In the genomic region with DNA sequence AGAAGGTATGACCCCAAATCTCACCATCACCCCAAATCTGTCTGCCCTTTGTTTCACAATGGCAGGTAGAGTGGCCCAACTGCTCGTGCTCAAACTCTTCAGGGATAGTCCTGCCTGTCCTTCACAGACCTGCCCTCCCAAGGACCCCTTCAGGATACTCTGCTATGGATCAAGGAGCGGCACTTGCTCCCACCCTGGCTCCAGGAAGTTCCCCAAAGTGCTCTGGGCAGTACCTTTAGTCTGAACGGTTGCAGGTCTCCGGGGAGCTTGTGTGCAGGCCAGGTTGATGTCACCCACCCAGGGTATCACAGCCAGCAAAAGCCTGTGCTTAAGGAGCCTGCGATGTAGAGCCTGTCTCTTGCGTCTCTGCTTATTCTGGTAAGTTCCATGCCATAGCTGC, we compare ENCODE assay signal across 28 mouse cellular contexts.
"Had no signal": no experiment of that assay in that cellular context is flagged by ENCODE, and none has a peak within 500 bp of the region (broad histone marks: within the 10 kb centered on the region; RNA-seq: fewer than 3 reads in every experiment).

No protein-coding gene starts in this region.

- H3K9ac ChIP-seq: limb, embryonic 12.5 days; limb, embryonic 15.5 days; liver, embryonic 12.5 days; liver, embryonic 13.5 days; liver, embryonic 14.5 days; liver, embryonic 15.5 days; liver, postnatal 0 days; lung, embryonic 14.5 days; lung, embryonic 15.5 days; midbrain, embryonic 12.5 days; midbrain, embryonic 13.5 days; midbrain, embryonic 15.5 days; neural tube, embryonic 12.5 days had no signal

- DNase-seq: left cerebral cortex, postnatal 4 days; liver; liver, embryonic 13.5 days; liver, postnatal 0 days; lung, adult 18-20 months; lung, adult 2 months; lung, embryonic 14.5 days; lung, postnatal 10 days; lung, postnatal 14 days; lung, postnatal 36 days; lung, postnatal 4 days; midbrain, embryonic 14.5 days had no signal

- H3K27ac ChIP-seq: limb, embryonic 10.5 days; limb, embryonic 12.5 days; limb, embryonic 13.5 days; limb, embryonic 15.5 days; liver, embryonic 12.5 days; liver, embryonic 13.5 days; liver, embryonic 14.5 days; liver, embryonic 15.5 days; lung, embryonic 15.5 days; macrophage; midbrain, embryonic 10.5 days; midbrain, embryonic 12.5 days; midbrain, embryonic 13.5 days; midbrain, embryonic 15.5 days; neural tube, embryonic 12.5 days had no signal

- H3K27me3 ChIP-seq: limb, embryonic 12.5 days; limb, embryonic 13.5 days; limb, embryonic 15.5 days; liver, embryonic 12.5 days; liver, embryonic 13.5 days; liver, embryonic 15.5 days; lung, embryonic 15.5 days; megakaryocyte, embryonic 14.5 days; midbrain, embryonic 12.5 days; midbrain, embryonic 13.5 days; midbrain, embryonic 15.5 days; neural tube, embryonic 12.5 days had no signal

- H3K4me1 ChIP-seq: limb, embryonic 10.5 days; limb, embryonic 12.5 days; limb, embryonic 13.5 days; liver, embryonic 12.5 days; liver, embryonic 13.5 days; liver, embryonic 15.5 days; midbrain, embryonic 10.5 days; midbrain, embryonic 12.5 days; midbrain, embryonic 13.5 days; midbrain, embryonic 15.5 days; neural tube, embryonic 12.5 days had no signal

- H3K4me3 ChIP-seq: limb, embryonic 10.5 days; limb, embryonic 12.5 days; limb, embryonic 13.5 days; limb, embryonic 15.5 days; liver, embryonic 12.5 days; liver, embryonic 13.5 days; liver, embryonic 15.5 days; lung, embryonic 15.5 days; megakaryocyte, embryonic 14.5 days; midbrain, embryonic 10.5 days; midbrain, embryonic 12.5 days; midbrain, embryonic 13.5 days; midbrain, embryonic 15.5 days; myocyte; neural tube, embryonic 12.5 days had no signal
